Mouse (Mus musculus) CD4-positive, CD25-positive, alpha-beta regulatory T cell, adult 4 months (primary cell): ENCODE results near the gene Cuedc1. TPM values are rescaled to one million over a fixed set of nuclear protein-coding genes. Genes with fewer than 3 reads are reported as not detected.

ENCODE experiments used
- ATAC-seq: one replicate; pipeline ENCODE4 v1.8.0; 2017
- polyA plus RNA-seq, 2 experiments: library from polyadenylated mRNA; unstranded; fragments of 100-300 nt; shearing (Covaris generic); gene quantifications; one replicate each; pipeline ENCODE4 v1.2.1; 2017

Cuedc1 gene
- polyA plus RNA-seq, 2 experiments from 2014 or later, result 4.1 to 9.9 TPM

- no peak for ATAC-seq
Measured at GRCm38 (mm10) chr11:88241468-88242301, 143.8 kb downstream of the Cuedc1 start.

Other genes starting within 250 kb of the Cuedc1 start
- 1 to 10 TPM; 5.1 to 9.9 TPM for gene Mks1, start 244.8 kb upstream of the Cuedc1 start, polyA plus RNA-seq
- not detected for gene Epx, start 222.5 kb upstream of the Cuedc1 start, polyA plus RNA-seq
- not detected for gene Olfr462, start 205.8 kb upstream of the Cuedc1 start, polyA plus RNA-seq
- not detected for gene Olfr463, start 200.7 kb upstream of the Cuedc1 start, polyA plus RNA-seq
- gene Olfr464, start 177.1 kb upstream of the Cuedc1 start, polyA plus RNA-seq, result not detected
- 1 to 10 TPM; 4.0 to 4.6 TPM for gene Dynll2, start 110.5 kb upstream of the Cuedc1 start, polyA plus RNA-seq
- gene Srsf1, start 50.7 kb upstream of the Cuedc1 start, polyA plus RNA-seq, result 10 to 100 TPM; 23.5 to 47.7 TPM
- gene Vezf1, start 29.8 kb upstream of the Cuedc1 start, polyA plus RNA-seq, result 10 to 100 TPM; 23.6 to 25.6 TPM
- gene Mrps23, start 106.3 kb downstream of the Cuedc1 start, polyA plus RNA-seq, result 100 to 1,000 TPM in 1 of 2 experiments, 10 to 100 TPM in 1; 79.7 to 103 TPM
- not detected for gene Ccdc182, start 196.0 kb downstream of the Cuedc1 start, polyA plus RNA-seq